Mouse (Mus musculus) T-helper 2 cell (primary cell): ENCODE data around the gene Sec22a.

Experiments used
- in situ Hi-C: fragments of 300-600 bp; cut with MboI, MseI; formaldehyde crosslinking; loops from one replicate; pipeline ENCODE4 v1.15.1; 2025; ENCODE audit warnings: high pct_unique_total_duplicates

Gene Sec22a

DNA sequence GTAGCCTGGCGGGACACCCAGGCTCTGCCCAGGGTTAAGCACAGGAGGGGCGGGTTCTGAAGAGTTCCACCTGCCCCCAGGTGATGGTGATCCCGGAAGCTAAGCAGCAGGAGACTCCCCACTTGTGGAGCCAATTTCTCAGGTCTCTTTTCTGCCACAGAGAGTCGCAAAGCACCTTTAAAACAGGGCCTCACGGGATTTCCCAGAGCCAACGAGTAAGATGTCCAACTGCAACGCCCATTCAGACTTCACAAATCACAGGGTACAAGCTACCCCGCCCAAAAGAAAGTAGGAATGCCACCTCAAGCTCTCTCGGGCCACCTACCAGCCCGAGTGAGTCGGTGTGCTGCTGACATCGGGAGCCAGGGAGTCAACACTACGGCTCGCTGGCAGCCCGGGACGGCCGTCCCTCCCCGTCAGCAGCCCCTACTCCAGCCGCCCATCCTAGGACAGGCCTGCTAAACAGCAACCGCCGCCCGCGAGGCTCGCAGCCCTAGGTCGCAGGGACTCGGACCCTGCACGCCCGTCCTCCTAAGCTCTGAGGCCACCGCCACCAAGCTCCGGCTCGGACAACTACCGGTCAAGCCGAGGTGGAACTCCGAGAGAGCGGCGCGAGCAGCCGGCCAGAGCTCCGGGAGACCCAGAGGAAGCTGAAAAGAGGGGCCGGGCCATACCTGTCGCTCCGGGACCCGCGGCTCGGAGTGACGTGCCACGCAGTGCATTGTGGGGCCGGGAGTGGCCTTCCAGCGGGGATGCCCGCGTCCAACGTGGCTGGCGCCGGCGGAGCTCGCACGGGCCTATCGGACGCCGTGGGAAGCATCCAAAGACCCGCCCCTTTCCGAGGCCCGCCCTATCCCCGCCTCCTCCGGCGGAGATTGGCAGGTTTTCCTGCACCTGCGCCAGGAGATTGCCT is at the start of gene Sec22a:
Sec22a (minus strand) TSS at position 769 of the 913 bp plus-strand sequence.
- in situ Hi-C loops = no loop called here

DNA sequence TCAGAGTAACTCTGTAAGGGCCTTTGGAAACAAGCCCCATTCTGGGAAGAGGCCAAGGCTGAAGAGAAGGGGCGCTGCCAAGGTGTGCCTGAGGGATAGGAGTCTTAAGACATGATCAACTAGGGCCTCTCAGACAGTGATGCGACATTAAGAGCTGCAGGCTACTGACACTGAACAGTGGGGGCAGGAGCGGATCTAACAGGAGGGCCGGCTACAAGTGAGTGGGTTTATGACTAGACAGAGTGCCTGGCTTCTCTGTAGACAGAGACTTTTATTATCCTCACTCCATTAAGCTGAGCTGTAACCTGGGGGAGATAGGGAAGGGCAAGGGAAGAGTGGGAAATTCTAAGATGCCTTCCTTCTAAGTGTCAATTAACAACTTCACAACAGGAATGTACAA is 43.0 kb upstream of the Sec22a start:
- in situ Hi-C loops = loop anchor here (10.0 to 25.0 kb wide), 2 partner anchors 1044 to 1182 kb away; no protein-coding TSS in a partner anchor

DNA sequence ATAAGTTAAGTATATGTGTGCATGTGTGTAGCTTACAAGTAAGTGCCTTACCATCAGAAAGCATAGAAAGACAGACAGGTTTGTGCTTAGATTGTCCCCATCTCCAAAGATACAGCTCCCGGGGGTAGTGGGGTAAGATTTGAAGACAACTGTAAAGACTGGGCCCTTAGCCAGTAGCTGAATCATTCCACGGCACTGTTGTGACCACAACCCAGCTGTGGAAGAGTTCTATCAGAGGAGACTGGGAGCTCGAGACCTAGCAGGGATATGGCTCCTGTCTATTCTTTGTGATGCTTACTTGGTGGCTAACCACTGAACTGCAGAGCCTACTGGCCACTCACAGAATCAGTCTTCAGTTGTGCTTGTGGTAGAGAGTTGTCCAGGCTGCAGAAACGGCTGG is 42.4 kb upstream of the Sec22a start:
- in situ Hi-C loops = loop anchor here (10.0 to 25.0 kb wide), 2 partner anchors 1044 to 1181 kb away; no protein-coding TSS in a partner anchor

DNA sequence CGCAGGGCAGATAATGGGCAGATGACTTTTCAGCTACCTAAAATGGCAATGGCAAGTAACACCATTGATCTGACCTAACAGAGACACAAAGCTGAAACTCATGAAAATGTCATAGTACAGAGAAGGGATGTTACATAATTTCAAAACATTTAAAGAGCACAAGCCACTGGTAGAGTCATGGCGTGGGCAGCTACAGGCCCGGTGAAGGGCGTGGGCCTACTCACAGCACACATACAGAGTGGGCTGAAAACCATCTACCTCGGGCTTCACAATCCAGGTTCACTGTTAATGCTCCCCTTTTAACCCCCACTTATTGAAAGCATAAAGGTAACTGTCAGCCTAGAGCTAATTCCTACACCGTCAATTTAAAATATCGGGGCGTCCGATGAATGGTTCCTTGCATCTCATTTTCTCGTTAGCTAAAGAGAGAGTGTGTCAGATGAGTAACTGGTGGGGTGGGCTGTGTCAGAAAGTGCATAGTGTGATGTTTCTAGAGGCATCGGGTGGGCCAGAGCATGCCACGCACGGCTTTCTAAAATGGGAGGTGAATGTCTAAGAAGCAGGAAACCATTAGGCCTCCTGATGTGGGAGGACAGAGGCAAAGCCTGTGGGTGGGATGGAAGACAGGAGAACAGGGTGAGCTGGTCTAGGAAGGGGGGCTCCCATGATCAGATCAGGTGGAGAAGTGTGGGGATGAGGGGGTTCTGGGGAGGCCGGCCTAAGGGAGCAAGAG is 41.8 kb upstream of the Sec22a start:
- in situ Hi-C loops = loop anchor here (10.0 to 25.0 kb wide), 2 partner anchors 1043 to 1181 kb away; no protein-coding TSS in a partner anchor

DNA sequence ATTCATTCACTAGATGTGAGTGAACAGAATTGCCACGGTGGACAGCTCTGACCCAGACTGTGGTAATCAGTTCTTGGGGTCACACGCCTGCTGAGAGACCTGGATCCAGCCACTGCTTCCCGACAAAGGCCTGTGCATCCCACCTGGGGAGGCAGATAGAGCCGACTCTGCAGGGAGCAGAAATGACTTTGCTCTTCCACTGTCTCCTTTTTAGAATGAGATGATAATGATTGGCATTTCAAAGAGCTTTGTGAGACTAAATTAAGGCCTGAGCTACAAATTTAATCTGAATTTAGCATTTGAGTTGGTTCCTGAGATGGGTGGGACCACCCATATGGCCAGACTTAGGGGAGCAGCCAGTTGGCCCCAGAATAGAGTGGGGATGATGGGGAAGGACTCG is 41.1 kb upstream of the Sec22a start:
- in situ Hi-C loops = loop anchor here (10.0 to 25.0 kb wide), 2 partner anchors 1043 to 1180 kb away; no protein-coding TSS in a partner anchor

DNA sequence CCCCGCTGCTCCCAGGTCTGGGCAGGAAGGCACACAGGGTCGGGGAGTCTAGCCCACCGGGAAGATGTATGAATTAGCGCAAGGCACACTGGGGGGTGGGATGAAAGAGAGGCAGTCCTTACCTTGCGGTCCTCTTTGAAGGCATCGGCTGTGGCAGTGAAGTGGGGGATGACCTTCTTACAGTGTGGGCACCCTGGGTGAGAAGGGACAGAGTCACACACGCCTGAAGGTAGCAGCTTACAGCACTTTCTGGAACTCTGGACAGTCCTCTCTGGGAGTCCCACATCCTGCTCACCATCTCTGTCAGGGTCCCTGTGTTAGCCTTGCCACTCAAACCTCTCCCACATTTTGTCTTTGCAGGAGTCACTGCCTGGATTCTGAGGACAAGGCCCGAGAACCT is 40.2 kb upstream of the Sec22a start:
- in situ Hi-C loops = loop anchor here (10.0 to 25.0 kb wide), 2 partner anchors 1042 to 1179 kb away; no protein-coding TSS in a partner anchor

DNA sequence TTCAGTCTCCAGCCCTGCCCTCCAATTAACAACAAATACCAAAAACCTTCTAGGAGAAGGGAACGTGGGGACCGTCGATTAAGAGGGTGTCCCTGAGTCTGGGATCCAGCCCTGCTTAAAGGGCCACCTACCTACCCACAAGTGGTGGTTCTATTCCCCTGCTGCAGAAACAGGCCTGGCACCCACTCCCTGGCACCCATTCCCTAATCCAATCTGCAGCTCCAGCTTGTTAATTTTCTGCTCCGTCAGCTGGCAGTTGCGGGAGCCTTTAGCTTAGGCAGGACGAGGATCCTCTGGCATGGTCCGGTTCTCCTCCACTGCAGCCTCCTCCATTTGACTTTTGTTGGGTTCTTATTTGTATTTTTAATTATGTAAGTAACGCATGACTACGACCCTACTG is 39.6 kb upstream of the Sec22a start:
- in situ Hi-C loops = loop anchor here (10.0 to 25.0 kb wide), 2 partner anchors 1041 to 1179 kb away; no protein-coding TSS in a partner anchor

DNA sequence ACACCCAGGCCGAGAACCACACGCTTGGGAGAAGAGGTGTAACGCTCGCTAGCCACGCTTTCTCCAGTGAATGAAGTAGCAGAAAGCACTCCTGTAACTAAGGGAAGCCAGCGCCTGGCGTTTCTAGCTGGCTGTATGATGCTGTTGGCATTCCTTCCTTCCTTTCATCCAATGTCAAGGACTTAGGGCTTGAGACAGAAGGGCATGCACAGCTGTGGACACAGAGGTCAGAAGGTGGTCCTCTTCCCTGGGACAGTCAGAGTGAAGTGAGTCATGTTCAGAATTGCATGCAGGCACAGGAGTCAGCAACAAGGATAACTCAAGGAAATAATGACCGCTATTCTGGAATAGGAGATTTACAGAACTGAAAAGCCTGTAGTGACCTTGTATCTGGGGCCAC is 29.1 kb upstream of the Sec22a start:
- in situ Hi-C loops = no loop called here

DNA sequence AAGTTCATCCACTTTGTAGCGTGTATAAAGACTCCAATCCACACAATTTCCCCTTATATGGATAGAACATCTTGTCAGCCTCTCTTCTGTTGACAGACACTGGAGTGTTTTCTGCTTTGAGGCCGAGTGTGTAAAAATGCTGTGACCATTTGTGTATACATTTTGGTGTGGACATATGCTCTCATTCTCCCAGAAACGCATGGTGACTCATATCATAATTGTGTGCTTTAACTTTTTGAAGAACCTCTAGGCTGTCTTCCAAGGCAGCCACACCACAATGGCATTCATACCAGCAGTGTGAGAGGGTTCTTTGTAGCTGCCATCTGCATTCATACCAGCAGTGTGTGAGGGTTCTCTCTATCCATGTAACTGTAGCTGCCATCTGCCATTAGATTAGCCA is 21.9 kb upstream of the Sec22a start:
- in situ Hi-C loops = no loop called here

DNA sequence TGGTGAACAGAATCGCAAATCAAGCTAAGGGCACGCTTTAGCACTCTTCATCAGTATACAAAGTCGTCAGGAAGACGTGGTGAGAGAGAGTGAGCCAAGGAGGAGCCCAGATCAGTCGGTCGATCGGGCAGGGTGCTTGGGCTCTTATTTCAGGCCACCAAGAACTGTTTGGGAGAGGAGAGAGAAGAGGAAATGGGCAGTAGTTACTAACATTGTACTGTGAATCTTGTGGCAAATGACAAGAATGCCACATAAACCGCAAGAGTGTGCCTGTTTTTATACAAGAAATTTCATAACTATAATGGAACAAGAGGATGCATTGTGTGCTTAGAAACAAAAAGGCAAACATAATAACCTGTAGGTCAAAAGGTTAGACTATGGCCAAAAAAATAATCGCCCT is 16.3 kb upstream of the Sec22a start:
- in situ Hi-C loops = no loop called here

DNA sequence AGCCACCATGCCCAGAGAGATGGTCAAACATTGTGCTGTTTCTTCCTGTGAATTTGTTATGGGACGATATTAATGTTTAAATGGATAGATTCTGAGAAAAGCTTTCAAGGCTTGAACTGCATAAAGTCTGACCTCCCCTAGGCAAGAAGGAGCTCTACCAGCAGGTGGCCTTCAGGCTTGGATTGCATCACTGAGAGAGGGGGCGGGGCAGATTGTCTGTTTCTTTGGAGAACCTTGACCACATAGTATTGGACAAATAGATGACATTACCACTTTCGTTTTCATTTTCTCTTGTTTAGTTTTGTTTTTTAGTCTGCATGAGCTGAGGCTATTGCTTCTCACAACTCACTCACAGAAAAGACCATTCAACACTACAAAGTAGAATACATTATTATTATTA is 15.6 kb upstream of the Sec22a start:
- in situ Hi-C loops = no loop called here

DNA sequence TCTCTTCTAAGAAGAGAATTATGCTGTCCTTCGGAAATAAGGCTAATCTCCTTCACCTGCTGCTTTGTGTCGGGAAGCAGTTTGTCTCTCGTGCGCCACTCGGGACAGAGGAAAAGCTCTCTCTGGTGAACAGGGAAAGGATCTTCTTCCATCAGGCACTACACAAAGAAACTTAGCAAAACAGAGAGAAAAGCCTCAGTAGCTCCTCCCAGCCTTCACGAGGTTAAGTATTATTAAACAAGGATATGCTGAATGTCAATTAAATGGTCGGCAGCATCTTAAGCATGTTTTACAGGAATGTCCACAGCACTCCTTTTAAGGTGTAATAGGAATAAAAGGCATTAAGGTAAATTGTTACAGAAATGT is 328 bp upstream of the Sec22a start:
- in situ Hi-C loops = no loop called here

DNA sequence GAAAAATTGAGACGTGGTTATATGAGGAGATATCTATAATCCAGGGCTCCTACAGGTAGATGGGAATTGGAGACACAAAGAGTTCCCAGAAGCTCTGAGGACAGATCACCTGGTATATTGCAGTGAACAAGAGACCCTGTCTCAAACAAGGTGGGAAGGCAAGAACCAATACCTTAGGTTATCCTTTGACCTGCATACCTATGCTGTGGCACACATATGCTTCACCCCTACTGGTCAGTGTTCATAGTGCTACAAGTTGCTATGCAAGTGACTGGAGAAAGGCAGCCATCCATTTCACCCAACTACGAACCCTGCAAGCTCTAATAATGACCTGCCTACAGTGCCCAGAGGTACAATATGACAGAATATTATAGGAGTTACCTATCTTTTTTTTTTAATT is 1.5 kb downstream of the Sec22a start:
- in situ Hi-C loops = no loop called here

DNA sequence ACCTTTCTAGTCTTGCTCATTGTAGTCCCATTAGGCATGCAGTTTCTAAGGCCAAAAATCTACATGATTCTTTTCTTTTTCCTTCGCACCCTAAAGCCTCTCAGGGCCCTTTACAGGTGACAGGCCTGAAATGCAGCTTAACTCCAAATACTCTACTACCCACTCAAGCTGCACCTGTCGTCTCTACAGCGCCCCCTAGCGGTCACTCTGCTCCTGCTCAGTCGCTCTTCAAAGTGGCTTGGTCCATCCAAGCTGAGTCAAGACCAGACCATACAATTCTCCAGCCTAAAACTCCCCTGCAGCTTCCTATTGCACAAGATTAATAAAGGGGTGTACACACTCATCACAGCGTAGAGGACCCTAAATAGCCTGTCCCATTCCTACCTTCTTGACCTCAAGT is 3.1 kb downstream of the Sec22a start:
- in situ Hi-C loops = no loop called here

DNA sequence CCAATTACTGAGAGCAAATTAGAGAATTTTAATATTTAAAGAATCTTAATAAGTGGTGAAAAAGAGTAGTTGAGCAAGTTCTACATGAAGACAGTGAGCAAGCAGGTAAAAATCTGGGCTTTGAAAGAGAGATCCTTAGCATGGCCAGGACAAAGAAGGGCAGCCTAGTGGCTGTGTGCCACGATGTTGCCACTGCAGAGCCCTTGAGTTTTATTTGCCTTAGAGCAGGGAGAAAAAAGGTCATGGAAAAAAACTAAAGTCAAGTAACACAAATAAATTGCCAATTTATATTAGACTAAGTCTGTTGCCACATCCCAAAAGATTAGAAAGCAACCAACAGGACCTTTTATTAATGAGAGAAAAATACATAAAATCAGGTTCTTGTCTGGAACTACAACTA is 6.3 kb downstream of the Sec22a start:
- in situ Hi-C loops = no loop called here

DNA sequence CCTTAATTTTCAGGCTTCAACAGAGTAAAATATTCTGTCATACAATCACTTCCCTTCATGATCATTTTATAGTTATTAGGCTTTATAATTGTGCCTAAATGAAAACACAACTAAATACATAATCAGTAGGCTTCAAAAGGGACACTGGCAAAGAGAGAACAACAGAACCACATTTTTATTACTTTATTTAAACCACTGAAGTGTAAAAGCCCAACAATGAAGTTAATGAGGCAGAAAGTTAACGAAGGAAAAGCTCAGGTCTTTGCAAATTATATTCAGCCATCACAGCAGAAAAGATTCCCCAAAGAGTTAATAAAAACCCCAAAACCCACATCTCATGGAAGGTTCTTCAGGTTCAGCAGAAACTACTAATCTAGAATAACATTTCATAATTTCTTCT is 33.3 kb downstream of the Sec22a start:
- in situ Hi-C loops = no loop called here

DNA sequence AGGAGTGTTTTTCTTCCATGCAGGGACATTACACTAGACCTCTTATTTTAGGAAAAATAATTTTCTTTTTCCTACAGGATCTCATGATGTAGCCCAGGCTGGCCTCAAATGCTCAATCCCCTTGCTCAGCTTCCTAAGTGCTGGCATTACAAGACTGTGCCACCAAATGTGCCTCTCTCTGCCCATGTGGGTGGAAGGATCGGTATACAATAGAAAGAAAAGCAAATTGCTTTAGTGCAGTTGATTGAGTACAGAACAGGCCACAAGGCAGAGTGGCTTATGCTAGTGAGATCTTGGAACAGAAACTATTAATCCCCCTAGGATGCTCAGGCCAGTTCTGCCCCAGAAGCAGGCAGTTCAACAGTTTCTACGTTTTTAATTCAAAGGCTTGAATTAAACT is 43.9 kb downstream of the Sec22a start:
- in situ Hi-C loops = no loop called here

DNA sequence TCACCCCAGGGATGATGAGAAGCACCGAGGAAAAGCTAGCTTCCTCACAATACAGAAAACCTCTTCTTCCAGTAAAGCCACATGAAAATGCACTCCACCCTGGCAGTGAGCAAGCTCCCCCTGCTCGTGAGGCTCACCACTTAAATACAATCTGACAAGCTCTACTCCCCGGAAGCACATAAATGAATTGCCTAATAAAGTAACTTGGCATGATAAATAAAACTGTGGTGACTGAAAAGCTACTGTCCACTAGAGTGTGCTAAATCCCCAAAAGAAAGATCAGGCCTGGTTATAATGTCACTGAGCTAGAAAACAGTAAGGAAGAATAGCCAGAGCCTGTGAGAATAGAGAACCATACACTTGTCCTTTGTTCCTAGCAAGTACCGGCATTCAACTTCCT is 44.4 kb downstream of the Sec22a start:
- in situ Hi-C loops = no loop called here

DNA sequence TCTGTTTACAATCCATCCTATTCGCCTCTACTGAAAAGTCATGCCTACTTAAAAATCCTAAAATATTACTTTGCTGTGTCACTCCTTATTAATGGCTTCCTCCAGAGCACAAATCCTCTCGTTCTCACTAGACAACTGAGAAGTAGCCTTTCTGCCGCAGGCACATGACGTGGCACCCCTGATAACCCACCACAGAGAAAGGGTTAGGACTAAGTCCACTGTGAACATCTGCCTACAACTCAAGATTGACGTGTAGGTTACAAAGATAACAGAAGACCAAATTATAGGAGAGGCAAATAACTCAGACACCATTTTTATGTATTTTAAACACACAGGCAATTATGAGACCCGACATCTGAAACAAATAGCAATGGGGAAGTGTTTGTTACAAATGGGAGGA is 45.3 kb downstream of the Sec22a start:
- in situ Hi-C loops = no loop called here

DNA sequence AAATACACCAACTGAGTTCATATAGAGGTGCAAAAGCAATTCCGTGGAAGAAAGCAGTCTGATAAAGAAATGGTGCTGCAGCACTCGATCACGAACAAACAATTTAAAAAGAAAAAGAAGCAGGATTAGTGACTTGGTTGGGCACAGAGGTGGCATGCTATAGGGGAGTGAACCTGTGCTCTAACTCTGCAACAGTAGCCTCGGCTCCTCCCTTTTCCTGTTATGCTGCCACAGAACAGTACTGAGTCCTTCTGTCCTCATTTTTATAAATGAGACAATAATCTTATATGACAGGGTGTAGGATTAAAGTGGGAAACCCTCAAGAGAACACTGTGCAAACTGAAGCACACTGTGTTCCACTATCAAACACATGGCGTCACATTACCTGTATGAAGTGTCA is 46.3 kb downstream of the Sec22a start:
- in situ Hi-C loops = no loop called here

DNA sequence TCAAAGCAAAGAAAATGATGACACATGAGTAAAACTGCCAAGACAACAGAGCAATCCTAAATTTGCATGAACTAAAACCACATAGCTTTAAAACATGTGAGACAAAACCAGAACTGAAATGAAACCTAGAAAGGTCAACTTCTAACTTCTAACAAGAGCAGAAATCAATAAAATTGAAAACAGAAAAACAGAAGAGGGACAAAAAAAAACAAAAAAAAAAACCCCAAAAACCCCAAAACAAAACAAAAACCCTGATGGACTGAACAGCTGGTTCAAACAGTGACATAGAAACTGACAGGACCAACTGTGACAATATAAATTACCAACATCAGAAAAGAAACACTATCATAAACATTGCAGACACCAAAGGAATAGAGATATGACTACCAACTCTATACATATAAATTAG is 46.9 kb downstream of the Sec22a start:
- in situ Hi-C loops = no loop called here

DNA sequence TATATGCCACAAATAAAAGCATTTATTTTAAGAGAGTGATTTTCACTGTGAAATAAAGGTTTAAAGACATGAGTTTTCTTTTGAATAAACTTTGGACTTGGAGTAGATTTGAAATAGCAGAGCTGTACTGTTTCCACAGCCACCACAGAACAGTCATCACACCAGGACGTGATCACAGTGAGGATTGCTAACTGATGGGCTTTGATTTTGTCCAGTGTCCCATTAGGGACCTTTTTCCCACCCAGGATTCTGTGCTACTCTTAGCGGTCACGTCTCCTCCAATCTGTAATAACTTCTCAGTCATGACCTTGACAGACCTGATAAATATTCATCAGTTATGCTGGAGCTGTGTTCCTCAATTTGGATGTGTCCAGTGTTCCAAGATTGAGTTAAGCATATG is 48.2 kb downstream of the Sec22a start:
- in situ Hi-C loops = no loop called here

DNA sequence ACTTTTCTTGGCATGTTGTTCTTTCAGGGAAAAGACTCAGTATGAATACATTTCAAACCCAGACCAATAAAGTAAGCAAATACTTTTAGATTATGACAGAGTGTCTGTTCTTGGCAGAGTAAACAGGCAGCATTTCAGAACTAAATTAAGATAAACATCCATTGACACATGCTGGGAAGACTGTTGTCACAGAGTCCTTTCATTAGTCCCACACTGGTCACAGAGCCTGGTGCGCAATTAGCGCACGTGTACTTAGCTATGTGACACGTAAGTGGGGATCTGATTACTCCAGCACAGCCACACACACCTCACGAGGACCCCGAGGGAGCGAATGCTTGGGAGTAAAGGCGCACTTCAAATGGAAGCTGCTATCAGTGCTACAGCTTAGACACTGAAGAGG is 52.1 kb downstream of the Sec22a start:
- in situ Hi-C loops = no loop called here
